Mouse (Mus musculus) C2C12 (cell line): Measurements from ENCODE around the gene Gm7358. TPM values are rescaled to one million over a fixed set of nuclear protein-coding genes. Genes with fewer than 3 reads are reported as not detected.
"Not testable (repeated sequence)": the region's sequence is repeated elsewhere in the genome, so short reads cannot be mapped to it uniquely, and the experiment has no call there.

ENCODE experiments used
- H3K27me3 ChIP-seq: one replicate; pipeline ENCODE4 v1.6.1; 2011; ENCODE audit not compliant: control insufficient read depth, insufficient read depth, insufficient read length
- H3K36me3 ChIP-seq: one replicate; pipeline ENCODE4 v1.6.1; 2011; ENCODE audit not compliant: control insufficient read depth, insufficient read depth
- H3K4me3 ChIP-seq: one replicate; pipeline ENCODE4 v1.5.1; 2011; ENCODE audit warnings: mild to moderate bottlenecking, control low read depth; ENCODE audit not compliant: poor library complexity, insufficient read depth, severe bottlenecking
- H3K79me2 ChIP-seq: one replicate; pipeline ENCODE4 v1.6.1; 2011; ENCODE audit not compliant: control insufficient read depth, insufficient read depth
- H3K79me3 ChIP-seq: one replicate; pipeline ENCODE4 v1.6.1; 2011; ENCODE audit warnings: low read depth, control low read depth
- H3ac ChIP-seq: one replicate; pipeline ENCODE3; 2011; ENCODE audit warnings: low read depth; ENCODE audit not compliant: control insufficient read depth, insufficient read length
- long read RNA-seq, 2 experiments: library from polyadenylated mRNA; unstranded; transcript quantifications; one replicate each; pipeline ENCODE4 v2.0.0; 2019 to 2020
- polyA plus RNA-seq: library from polyadenylated mRNA; unstranded; fragments of >200 nt; fragmentation: generic; extraction: Trizol; gene quantifications from one replicate; pipeline ENCODE4 v1.2.1, GENCODE M21; 2012; ENCODE audit warnings: missing spikeins

Gene Gm7358
- not detected for polyA plus RNA-seq
- long read RNA-seq, experiment 1 = 0 reads
- long read RNA-seq, experiment 2 = 0 reads

DNA sequence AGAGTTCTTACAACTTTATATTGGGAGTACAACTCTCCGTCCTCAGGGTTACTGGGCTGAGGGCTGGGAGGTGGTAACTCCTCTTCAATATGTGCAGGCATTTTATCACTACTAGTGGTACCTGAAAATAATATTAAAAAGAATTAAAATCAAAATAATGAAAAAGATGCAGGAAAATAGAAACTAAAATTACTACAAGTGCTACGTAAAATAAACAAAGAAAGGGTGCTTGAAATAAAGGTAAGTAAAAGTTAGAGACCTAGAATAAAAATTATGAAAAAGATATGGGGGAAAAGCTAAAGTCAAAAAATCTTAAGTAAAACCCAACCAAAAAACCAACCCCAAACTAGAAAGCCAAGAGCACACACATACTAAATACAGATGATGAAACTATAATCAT is at the start of gene Gm7358:
Gene Gm7358 (minus strand): TSS at position 101 of the 400 bp plus-strand sequence.
- H3K36me3 ChIP-seq, H3K79me2 ChIP-seq, H3K79me3 ChIP-seq, H3ac ChIP-seq, H3K4me3 ChIP-seq, H3K27me3 ChIP-seq: not testable (repeated sequence)

DNA sequence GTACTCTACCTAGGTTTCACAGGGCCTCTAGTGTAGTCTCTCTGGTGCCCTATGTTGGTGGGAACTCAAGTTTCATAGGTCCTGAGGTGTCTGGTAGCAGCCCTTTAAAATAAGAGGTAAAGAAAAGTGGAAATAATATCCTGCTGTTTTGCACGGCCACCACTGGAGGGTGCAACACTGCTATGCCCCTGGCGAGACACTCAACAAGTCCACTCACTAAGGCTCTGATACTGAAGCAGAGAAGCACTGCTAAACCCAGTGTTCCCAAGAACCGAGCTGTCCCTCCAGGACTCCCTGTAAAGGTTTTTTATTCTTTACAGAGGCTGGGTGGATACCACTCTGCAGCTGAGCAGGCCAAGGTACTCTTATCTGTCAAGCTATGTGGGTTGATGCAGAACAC is 43.7 kb upstream of the Gm7358 start:
- H3K79me2 ChIP-seq, H3K27me3 ChIP-seq, H3K36me3 ChIP-seq, H3K4me3 ChIP-seq, H3K79me3 ChIP-seq, H3ac ChIP-seq: not testable (repeated sequence)

GRCm38 (mm10) chr17:14101446-14101980 is 42.2 kb upstream of the Gm7358 start:
- H3K36me3 ChIP-seq, H3K27me3 ChIP-seq, H3ac ChIP-seq, H3K79me3 ChIP-seq, H3K4me3 ChIP-seq, H3K79me2 ChIP-seq: not testable (repeated sequence)

GRCm38 (mm10) chr17:14099886-14100285 is 40.6 kb upstream of the Gm7358 start:
- not testable (repeated sequence) for H3K36me3 ChIP-seq, H3K79me2 ChIP-seq, H3K27me3 ChIP-seq, H3K79me3 ChIP-seq, H3ac ChIP-seq, H3K4me3 ChIP-seq

GRCm38 (mm10) chr17:14094165-14094564 is 34.8 kb upstream of the Gm7358 start:
- not testable (repeated sequence) for H3K79me2 ChIP-seq, H3ac ChIP-seq, H3K27me3 ChIP-seq, H3K4me3 ChIP-seq, H3K79me3 ChIP-seq, H3K36me3 ChIP-seq

DNA sequence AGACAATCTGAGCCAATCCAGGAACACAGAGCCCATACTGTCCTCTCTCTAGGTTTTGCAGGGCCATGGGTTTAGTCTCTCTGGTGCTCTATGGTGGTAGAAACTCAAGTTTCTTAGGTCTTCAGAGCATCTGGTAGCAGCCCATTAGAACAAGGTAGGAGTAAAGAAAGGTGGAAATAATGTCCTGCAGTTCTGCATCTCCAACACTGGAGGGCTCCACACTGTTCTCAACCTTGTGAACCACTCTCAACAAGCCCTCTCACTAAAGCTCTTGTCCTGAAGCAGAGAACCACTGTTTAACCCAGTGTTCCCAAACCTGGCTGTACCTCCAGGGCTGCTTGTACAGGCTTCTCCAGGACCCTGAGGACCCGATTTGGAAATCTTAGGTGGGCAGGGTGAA is 27.3 kb upstream of the Gm7358 start:
- H3ac ChIP-seq, H3K36me3 ChIP-seq, H3K79me3 ChIP-seq, H3K27me3 ChIP-seq, H3K79me2 ChIP-seq, H3K4me3 ChIP-seq: not testable (repeated sequence)

- not testable (repeated sequence) for H3K79me2 ChIP-seq, H3K4me3 ChIP-seq
Measured at GRCm38 (mm10) chr17:14041880-14042279, 17.5 kb downstream of the Gm7358 start.

DNA sequence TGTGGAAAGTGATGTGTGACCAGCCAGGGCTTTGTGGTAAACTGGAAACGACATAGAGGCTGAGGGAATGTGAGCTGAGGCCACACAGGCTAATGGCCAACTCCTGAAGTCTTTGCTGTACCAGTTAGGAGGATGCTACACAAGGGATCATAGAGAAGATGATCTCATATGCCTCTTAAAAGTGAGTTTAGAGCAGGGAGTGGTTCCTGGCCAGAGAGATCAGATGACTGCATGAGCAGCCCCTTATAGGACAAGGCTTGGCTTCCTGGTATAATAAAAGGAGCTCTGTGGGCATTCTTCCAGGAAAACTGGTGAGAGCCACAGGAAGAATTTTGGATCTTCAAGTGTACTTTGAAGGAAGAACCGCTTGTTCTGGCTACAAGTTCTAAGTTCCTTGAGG is 22.3 kb downstream of the Gm7358 start:
- H3K27me3 ChIP-seq, H3ac ChIP-seq, H3K4me3 ChIP-seq, H3K79me2 ChIP-seq, H3K79me3 ChIP-seq, H3K36me3 ChIP-seq: not testable (repeated sequence)

More at GRCm38 (mm10) chr17:14041880-14042279, 17.5 kb downstream of the Gm7358 start:
- not testable (repeated sequence) for H3ac ChIP-seq, H3K27me3 ChIP-seq, H3K79me3 ChIP-seq, H3K36me3 ChIP-seq

- H3K27me3 ChIP-seq, H3ac ChIP-seq: not testable (repeated sequence)
Measured at GRCm38 (mm10) chr17:14036113-14036512, 23.2 kb downstream of the Gm7358 start.

More at GRCm38 (mm10) chr17:14036113-14036512, 23.2 kb downstream of the Gm7358 start:
- not testable (repeated sequence) for H3K79me3 ChIP-seq, H3K4me3 ChIP-seq, H3K79me2 ChIP-seq, H3K36me3 ChIP-seq

Other genes with a start within 250 kb of the Gm7358 start
- not detected for gene Gm7168, start 111.2 kb downstream of the Gm7358 start, polyA plus RNA-seq
- gene Gm7356, start 55.8 kb downstream of the Gm7358 start, polyA plus RNA-seq = not detected
- 1.6 TPM for gene Dact2, start 144.8 kb upstream of the Gm7358 start, polyA plus RNA-seq
- 69.7 TPM for gene Smoc2, start 220.0 kb upstream of the Gm7358 start, polyA plus RNA-seq